Mouse (Mus musculus) small intestine, adult 10 weeks (tissue): Measurements from ENCODE around the gene Olfr1316. TPM values are rescaled to one million over a fixed set of nuclear protein-coding genes. Genes with fewer than 3 reads are reported as not detected.

Experiments used
- polyA plus RNA-seq: library from polyadenylated mRNA; stranded (reverse); fragments of 350-450 nt; fragmentation: Illumina TruSeq; extraction: RNeasy Lipid Tissue Mini Kit (QIAGEN cat#74804); gene quantifications from one replicate; pipeline ENCODE4 v1.2.3, GENCODE M21; 2014; ENCODE audit warnings: low replicate concordance

Gene Olfr1316
- not detected for polyA plus RNA-seq

GRCm38 (mm10) chr2:112134877-112135276 is at the start of gene Olfr1316:
Gene Olfr1316 (minus strand): TSS chr2:112134977.

GRCm38 (mm10) chr2:112153898-112154297 is 19.1 kb upstream of the Olfr1316 start, which contains the start of gene Olfr1318:
Gene Olfr1318 (plus strand): TSS chr2:112154198.

GRCm38 (mm10) chr2:112140029-112140428 is 5.3 kb upstream of the Olfr1316 start, which contains the start of gene Olfr1317:
Gene Olfr1317 (plus strand): TSS chr2:112140329.

GRCm38 (mm10) chr2:112115340-112115739 is 19.4 kb downstream of the Olfr1316 start, which contains the start of gene Olfr1315-ps1:
Gene Olfr1315-ps1 (minus strand): TSS chr2:112115440.

GRCm38 (mm10) chr2:112096681-112097080 is 38.1 kb downstream of the Olfr1316 start, which contains the start of gene Olfr1314:
Gene Olfr1314 (minus strand): TSS chr2:112096781.

GRCm38 (mm10) chr2:112077743-112078142 is 57.0 kb downstream of the Olfr1316 start, which contains the start of gene Olfr1313:
Gene Olfr1313 (minus strand): TSS chr2:112077843.

Other genes starting within 250 kb of the Olfr1316 start
- gene Olfr1306, start 218.7 kb downstream of the Olfr1316 start, polyA plus RNA-seq = not detected
- gene Olfr1307, start 185.5 kb downstream of the Olfr1316 start, polyA plus RNA-seq = not detected
- gene Olfr1308, start 170.0 kb downstream of the Olfr1316 start, polyA plus RNA-seq = not detected
- not detected for gene Olfr1309, start 144.7 kb downstream of the Olfr1316 start, polyA plus RNA-seq
- gene Olfr1310, start 122.3 kb downstream of the Olfr1316 start, polyA plus RNA-seq = not detected
- gene Olfr1311, start 110.6 kb downstream of the Olfr1316 start, polyA plus RNA-seq = not detected
- gene Olfr1312, start 84.7 kb downstream of the Olfr1316 start, polyA plus RNA-seq = not detected
- gene Olfr1313, start 57.1 kb downstream of the Olfr1316 start, polyA plus RNA-seq = not detected
- not detected for gene Olfr1314, start 38.2 kb downstream of the Olfr1316 start, polyA plus RNA-seq
- not detected for gene Olfr1315-ps1, start 19.5 kb downstream of the Olfr1316 start, polyA plus RNA-seq
- gene Olfr1317, start 5.4 kb upstream of the Olfr1316 start, polyA plus RNA-seq = not detected
- not detected for gene Olfr1318, start 19.2 kb upstream of the Olfr1316 start, polyA plus RNA-seq
- not detected for gene Lpcat4, start 104.5 kb upstream of the Olfr1316 start, polyA plus RNA-seq
- not detected for gene Nutm1, start 124.3 kb upstream of the Olfr1316 start, polyA plus RNA-seq
- 12.3 TPM for gene Nop10, start 126.9 kb upstream of the Olfr1316 start, polyA plus RNA-seq
- gene Slc12a6, start 130.8 kb upstream of the Olfr1316 start, polyA plus RNA-seq = 97.3 TPM
- gene Gm21985, start 131.3 kb upstream of the Olfr1316 start, polyA plus RNA-seq = not detected
- 53.2 TPM for gene Emc4, start 233.1 kb upstream of the Olfr1316 start, polyA plus RNA-seq
- gene Katnbl1, start 244.2 kb upstream of the Olfr1316 start, polyA plus RNA-seq = 43.7 TPM